Mouse (Mus musculus) lung, adult 2 months (tissue): Measurements from ENCODE around the gene D430042O09Rik.

Experiments
- CTCF ChIP-seq: fragments of 200-500 bp; IDR thresholded peaks from 2 replicates; pipeline ENCODE4 v1.5.1; 2011; ENCODE audit warnings: mild to moderate bottlenecking, low read length, control low read depth; ENCODE audit not compliant: insufficient read depth
- POLR2A ChIP-seq: fragments of 200-500 bp; IDR thresholded peaks from 2 replicates; pipeline ENCODE4 v1.6.1; 2011; ENCODE audit warnings: low read depth, mild to moderate bottlenecking, control low read depth, low read length, borderline replicate concordance; ENCODE audit errors: extremely low read depth

DNA sequence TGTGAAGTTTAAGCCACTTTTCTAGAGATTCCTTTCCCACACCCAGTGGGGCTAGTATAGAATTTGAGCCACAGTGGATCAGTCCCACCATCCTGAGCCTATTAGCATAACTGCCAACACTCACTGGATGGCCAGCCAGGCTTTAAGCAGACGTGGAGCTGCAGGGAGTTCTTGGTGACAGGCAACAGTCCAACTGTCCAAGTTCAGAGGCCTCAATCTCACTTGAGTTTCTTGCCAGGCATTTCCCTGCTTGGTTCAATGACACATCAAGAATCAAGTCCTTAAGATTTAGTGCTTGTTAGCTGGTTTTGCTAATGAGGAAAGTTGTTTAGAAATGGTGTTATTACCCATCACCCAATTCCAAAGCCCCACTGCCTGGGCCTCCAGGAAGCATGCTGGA, 137.9 kb downstream of the D430042O09Rik start:
- TF ChIP-seq POLR2A (no peak), CTCF (no peak)
